Mouse (Mus musculus): ENCODE measurements around the gene Snx11. TPM values are rescaled to one million over a fixed set of nuclear protein-coding genes. Genes with fewer than 3 reads are reported as not detected.

Gene Snx11
- total RNA-seq (2023) = 10 to 100 TPM; 71.1 to 80.8 TPM

GRCm38 (mm10) chr11:96776968-96777962, at the start of gene Snx11:
Gene Snx11 (minus strand): TSS chr11:96777559.

GRCm38 (mm10) chr11:96788871-96789795, 11.8 kb upstream of the Snx11 start, which contains the start of gene Cbx1:
Gene Cbx1 (plus strand): TSS chr11:96789127.

Other genes starting within 250 kb of the Snx11 start
- gene Cbx1, start 11.6 kb upstream of the Snx11 start, total RNA-seq (2023) = 10 to 100 TPM; 68.3 to 76.4 TPM
- 10 to 100 TPM; 88.8 to 92.0 TPM for gene Nfe2l1, start 52.4 kb upstream of the Snx11 start, total RNA-seq (2023)
- not detected for gene Copz2, start 72.3 kb upstream of the Snx11 start, total RNA-seq (2023)
- gene Cdk5rap3, start 138.9 kb upstream of the Snx11 start, total RNA-seq (2023) = 10 to 100 TPM; 41.2 to 60.8 TPM
- gene Prr15l, start 150.5 kb upstream of the Snx11 start, total RNA-seq (2023) = not detected
- 10 to 100 TPM; 23.5 to 25.4 TPM for gene Pnpo, start 166.4 kb upstream of the Snx11 start, total RNA-seq (2023)
- 10 to 100 TPM; 45.7 to 47.3 TPM for gene Sp2, start 205.4 kb upstream of the Snx11 start, total RNA-seq (2023)
- not detected for gene Sp6, start 235.8 kb upstream of the Snx11 start, total RNA-seq (2023)